Mouse (Mus musculus): ENCODE measurements at regions not wholly inside any gene's neighbourhood (a gene's known extent, or its start where the extent isn't known, plus 50 kb on each side); places are given as distances from the start of the nearest gene placed in this dataset.

- H3K4me3 ChIP-seq (replicated peaks in 1 of 3; ENCODE audit: low read depth in 2 of 3, low read length in 2 of 3, poor library complexity in 1 of 3) = no peak overlapping the region
- in situ Hi-C loops (cut with MboI; ENCODE audit: low pct_ligation_motif_present, low pct_unique_long_range_greater_than_20kb, low sequenced_read_pairs) (no loop called here), dilution Hi-C loops (cut with MboI; ENCODE audit: extremely low pct_ligation_motif_present, extremely low pct_unique_long_range_greater_than_20kb, low sequenced_read_pairs) (no loop called here)
- no peaks in the 10 kb centered on the region for H3K4me1 ChIP-seq (ENCODE audit: control insufficient read depth in 1 of 2, insufficient read depth in 2 of 2)
- H3K27ac ChIP-seq (ENCODE audit: insufficient read depth, low read depth) = no peak overlapping the region
- no peaks in the 10 kb centered on the region for H3K27me3 ChIP-seq (replicated peaks)
- peaks cover 90% of the 10 kb centered on the region for H3K9me3 ChIP-seq (replicated peaks; ENCODE audit: low read length)
- H3K4me2 ChIP-seq (ENCODE audit: insufficient read depth, low read depth, poor library complexity, severe bottlenecking) = no peak overlapping the region
- no peak overlapping the region for H3K9ac ChIP-seq (ENCODE audit: insufficient read depth, low read depth)
- TF ChIP-seq MAX (IDR thresholded peaks at IDR 0.05; ENCODE audit: low read length) = no peak
- no peak for TF ChIP-seq CHD2 (IDR thresholded peaks at IDR 0.05; ENCODE audit: low read length)
- TF ChIP-seq CTCF (conservative IDR thresholded peaks at IDR 0.05 in 1 of 2, IDR thresholded peaks at IDR 0.05 in 1 of 2; ENCODE audit: low read depth in 2 of 2, low read length in 2 of 2) = no peak
- TF ChIP-seq ZMIZ1 (IDR thresholded peaks at IDR 0.05; ENCODE audit: low read depth, low read length) = no peak
- no peak for TF ChIP-seq ETS1 (conservative IDR thresholded peaks at IDR 0.05; ENCODE audit: low read depth, low read length)
- no peak for TF ChIP-seq UBTF (IDR thresholded peaks at IDR 0.05; ENCODE audit: low read depth, low read length)
- no peak for TF ChIP-seq MAFK (IDR thresholded peaks at IDR 0.05; ENCODE audit: insufficient replicate concordance, low read length)
- TF ChIP-seq E2F4 (IDR thresholded peaks at IDR 0.05; ENCODE audit: insufficient replicate concordance, low read depth, low read length) = no peak
- TF ChIP-seq BHLHE40 (IDR thresholded peaks at IDR 0.05; ENCODE audit: low read depth, low read length) = no peak
- TF ChIP-seq USF2 (conservative IDR thresholded peaks at IDR 0.05; ENCODE audit: low read depth, low read length) = no peak
- TF ChIP-seq TCF12 (IDR thresholded peaks at IDR 0.05; ENCODE audit: low read depth, low read length) = no peak
- TF ChIP-seq MAZ (IDR thresholded peaks at IDR 0.05; ENCODE audit: low read depth, low read length) = no peak
- TF ChIP-seq ZNF384 (IDR thresholded peaks at IDR 0.05; ENCODE audit: low read depth, low read length) = no peak
- TF ChIP-seq ELF1 (IDR thresholded peaks at IDR 0.05; ENCODE audit: low read depth, low read length) = no peak
- TF ChIP-seq HCFC1 (IDR thresholded peaks at IDR 0.05; ENCODE audit: low read depth, low read length) = no peak
- no peak for TF ChIP-seq TBP (conservative IDR thresholded peaks at IDR 0.05; ENCODE audit: low read depth, low read length)
- no peak for TF ChIP-seq MXI1 (IDR thresholded peaks at IDR 0.05; ENCODE audit: low read depth, low read length)
- TF ChIP-seq CHD1 (IDR thresholded peaks at IDR 0.05; ENCODE audit: low read depth, low read length) = no peak
- no peak for TF ChIP-seq MEF2A (IDR thresholded peaks at IDR 0.05; ENCODE audit: borderline replicate concordance, low read depth, low read length)
- TF ChIP-seq POLR2A (IDR thresholded peaks at IDR 0.05; ENCODE audit: low read depth, low read length) = no peak
- DNase-seq (ENCODE audit: extremely low read depth) = no peak
- H3K79me2 ChIP-seq (replicated peaks; ENCODE audit: control insufficient read depth, extremely low read depth, insufficient read depth, poor library complexity, severe bottlenecking) = no peaks in the 10 kb centered on the region
- no peaks in the 10 kb centered on the region for H3K36me3 ChIP-seq (replicated peaks in 1 of 2; ENCODE audit: control insufficient read depth in 1 of 2, insufficient read depth in 1 of 2, low read length in 1 of 2)
These were observed 330.9 kb upstream of the Dio3 start for GRCm38 (mm10) chr12:109947886-109948433.

GRCm38 (mm10) chr12:109948434-109948984 lies 330.4 kb upstream of the Dio3 start:
- no peak for DNase-seq (ENCODE audit: extremely low read depth)
- TF ChIP-seq KAT2A (IDR thresholded peaks at IDR 0.05; ENCODE audit: insufficient replicate concordance, low read length) (no peak), RAD21 (IDR thresholded peaks at IDR 0.05; ENCODE audit: low read depth, low read length) (no peak), JUN (IDR thresholded peaks at IDR 0.05; ENCODE audit: insufficient read depth, low read depth, low read length) (no peak), GABPA (IDR thresholded peaks at IDR 0.05; ENCODE audit: insufficient replicate concordance, low read depth, low read length) (no peak), E2F4 (IDR thresholded peaks at IDR 0.05; ENCODE audit: insufficient replicate concordance, low read depth, low read length) (no peak), NELFE (IDR thresholded peaks at IDR 0.05; ENCODE audit: low read depth, low read length) (no peak), ZC3H11A (IDR thresholded peaks at IDR 0.05; ENCODE audit: low read depth, low read length) (no peak)
- in situ Hi-C loops (cut with MboI; ENCODE audit: low pct_ligation_motif_present, low pct_unique_long_range_greater_than_20kb, low sequenced_read_pairs) (no loop called here), dilution Hi-C loops (cut with MboI; ENCODE audit: extremely low pct_ligation_motif_present, extremely low pct_unique_long_range_greater_than_20kb, low sequenced_read_pairs) (no loop called here)
- Histone ChIP-seq H3K9ac (ENCODE audit: insufficient read depth, low read depth) (no peak overlapping the region), H3K79me2 (replicated peaks; ENCODE audit: control insufficient read depth, extremely low read depth, insufficient read depth, poor library complexity, severe bottlenecking) (no peaks in the 10 kb centered on the region), H3K27me3 (replicated peaks) (no peaks in the 10 kb centered on the region), H3K36me3 (replicated peaks in 1 of 2; ENCODE audit: control insufficient read depth in 1 of 2, insufficient read depth in 1 of 2, low read length in 1 of 2) (no peaks in the 10 kb centered on the region), H3K9me3 (replicated peaks; ENCODE audit: low read length) (peaks cover 84% of the 10 kb centered on the region), H3K27ac (ENCODE audit: insufficient read depth, low read depth) (no peak overlapping the region), H3K4me1 (ENCODE audit: control insufficient read depth in 1 of 2, insufficient read depth in 2 of 2) (no peaks in the 10 kb centered on the region), H3K4me3 (replicated peaks in 1 of 3; ENCODE audit: low read depth in 2 of 3, low read length in 2 of 3, poor library complexity in 1 of 3) (no peak overlapping the region), H3K4me2 (ENCODE audit: insufficient read depth, low read depth, poor library complexity, severe bottlenecking) (no peak overlapping the region)

Data from CH12.LX (cell line).